Mouse (Mus musculus) skeletal muscle tissue, adult 2 months (tissue): Measurements from ENCODE around the gene Fbxo7.

Experiments used
- DNase-seq: peaks from one replicate; pipeline ENCODE4 v3.0.0-alpha.2; 2012; ENCODE audit warnings: low read depth, low spot score

Gene Fbxo7

GRCm38 (mm10) chr10:86078761-86079160 lies 57.0 kb downstream of the Fbxo7 start:
- no peak for DNase-seq

DNA sequence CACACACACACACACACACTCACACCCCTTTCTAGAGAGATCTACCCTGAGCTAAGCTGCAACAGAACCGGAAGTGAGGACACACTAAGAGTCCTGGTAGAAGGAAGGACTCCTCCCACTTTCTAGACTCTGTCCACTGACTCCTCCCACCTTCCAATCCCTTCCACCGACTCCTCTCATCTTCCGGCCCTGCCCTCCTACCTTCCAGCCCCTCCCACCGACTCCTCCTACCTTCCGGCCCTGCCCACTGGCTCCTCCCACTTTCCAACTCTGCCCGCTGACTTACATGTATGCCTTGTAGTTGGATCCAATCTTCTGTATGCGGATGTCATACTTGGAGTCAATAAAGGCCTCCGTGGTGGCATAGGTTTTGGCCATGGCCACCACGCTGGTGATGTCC lies 58.1 kb downstream of the Fbxo7 start:
- no peak for DNase-seq

- peak; percentile 10 for DNase-seq
Observed at GRCm38 (mm10) chr10:86091919-86092318, 70.1 kb downstream of the Fbxo7 start.

GRCm38 (mm10) chr10:86093109-86094035 lies 71.6 kb downstream of the Fbxo7 start:
- DNase-seq: no peak

DNA sequence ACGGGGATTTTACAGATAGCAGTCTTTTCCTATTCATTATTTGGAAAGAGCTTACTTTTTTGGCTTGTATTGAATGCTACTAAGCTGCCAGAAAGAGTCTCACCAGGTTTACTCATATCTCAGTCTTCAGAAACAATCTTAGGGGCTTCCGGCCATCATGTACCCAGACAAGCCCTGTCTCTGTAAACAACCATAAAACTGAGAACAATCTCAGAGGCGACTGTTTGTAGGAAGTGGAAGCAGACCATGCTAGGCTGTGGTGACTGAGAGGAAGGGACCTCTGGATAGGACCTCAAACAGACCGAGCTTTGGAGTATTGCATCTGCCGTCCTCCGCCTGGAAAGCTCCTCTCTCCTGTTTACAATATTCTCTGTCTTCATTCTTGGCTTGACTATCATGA lies 76.6 kb downstream of the Fbxo7 start:
- no peak for DNase-seq

- DNase-seq: peak; percentile 21
Observed at GRCm38 (mm10) chr10:86100281-86100851, 78.6 kb downstream of the Fbxo7 start.
